Mouse (Mus musculus): Measurements from ENCODE around the gene Rnase2b. TPM values are rescaled to one million over a fixed set of nuclear protein-coding genes. Genes with fewer than 3 reads are reported as not detected.

Gene Rnase2b
- polyA plus RNA-seq, 1 experiment = not detected

DNA sequence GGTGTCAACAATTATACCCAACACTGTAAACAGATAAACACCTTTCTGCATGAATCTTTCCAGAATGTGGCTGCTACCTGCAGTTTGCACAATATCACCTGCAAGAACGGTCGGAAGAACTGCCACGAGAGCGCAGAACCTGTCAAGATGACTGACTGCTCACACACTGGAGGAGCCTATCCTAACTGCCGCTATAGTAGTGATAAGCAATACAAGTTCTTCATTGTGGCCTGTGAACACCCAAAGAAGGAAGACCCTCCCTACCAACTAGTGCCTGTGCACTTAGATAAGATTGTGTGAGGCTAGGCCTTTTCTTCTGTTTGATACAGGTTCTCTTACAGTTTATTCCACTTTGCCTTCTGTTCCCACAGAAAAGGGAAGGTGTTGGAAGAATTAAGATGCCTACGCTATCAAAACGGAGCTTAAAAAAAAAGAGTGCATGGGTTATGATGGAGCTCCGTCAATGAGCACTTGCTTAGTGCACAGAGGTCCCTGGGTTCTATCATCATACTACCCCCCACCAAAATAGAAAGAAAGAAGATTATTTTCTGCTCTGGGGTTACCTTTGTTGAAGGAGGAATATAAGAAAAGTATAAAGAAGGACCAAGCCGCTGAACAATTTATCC is 31.6 kb upstream of the Rnase2b start:
- TF ChIP-seq CTCF (IDR thresholded peaks at IDR 0.05; ENCODE audit: extremely low read depth, insufficient read length, insufficient replicate concordance, low read depth, low read length) = no peak
- no peak for TF ChIP-seq POLR2A (IDR thresholded peaks at IDR 0.05; ENCODE audit: low read depth, low read length)

DNA sequence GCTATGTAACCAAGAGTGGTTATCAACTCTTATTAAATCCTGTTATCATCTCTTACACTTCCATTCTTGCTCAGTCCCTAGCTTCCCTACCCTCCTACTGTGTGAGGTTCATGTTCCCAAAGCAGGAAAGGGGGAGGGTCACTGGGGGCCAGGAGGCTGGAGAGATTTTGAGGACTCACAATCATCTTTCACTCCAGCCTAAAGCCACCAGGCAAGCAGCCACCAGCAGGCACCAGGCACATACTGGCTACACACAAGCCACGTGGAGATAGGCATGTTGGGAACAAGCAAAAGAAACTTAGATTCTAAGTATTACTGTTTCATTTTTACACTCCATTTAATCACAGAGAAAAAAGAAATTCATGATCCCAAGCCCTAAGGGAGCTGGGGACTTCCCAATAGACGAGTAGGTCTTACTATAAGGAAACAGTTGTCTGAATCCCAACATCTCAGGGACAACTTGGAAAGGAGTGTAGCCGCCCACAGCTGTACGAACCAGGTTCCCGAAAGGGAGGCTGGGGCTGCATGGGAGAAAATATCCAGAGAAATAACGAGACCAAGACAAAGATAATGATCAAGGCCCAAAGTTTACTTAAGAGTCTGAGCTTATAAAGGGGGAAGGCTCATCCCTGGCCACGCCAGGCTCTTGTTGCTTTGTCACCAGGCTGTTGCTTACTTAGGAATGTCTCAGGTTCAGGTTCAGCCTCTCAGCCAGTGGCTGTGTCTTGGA is 30.8 kb upstream of the Rnase2b start:
- peaks cover 7% of the 10 kb centered on the region; the same call in 1 of the 2 replicates for H3K4me1 ChIP-seq (ENCODE audit: control insufficient read depth, insufficient read depth, insufficient read length, low read length)
- no peak overlapping the region for H3K4me3 ChIP-seq (ENCODE audit: low read depth, low read length)
- H3K36me3 ChIP-seq (ENCODE audit: control insufficient read depth, insufficient read depth, low read length) = no peaks in the 10 kb centered on the region
- 78% methylated on average over 7 of the region's 7 CpGs for whole genome bisulfite sequencing
- TF ChIP-seq POLR2A (IDR thresholded peaks at IDR 0.05; ENCODE audit: low read depth, low read length) (no peak), CTCF (IDR thresholded peaks at IDR 0.05; ENCODE audit: extremely low read depth, insufficient read length, insufficient replicate concordance, low read depth, low read length) (no peak)
- H3K27me3 ChIP-seq (ENCODE audit: control insufficient read depth, insufficient read depth, low read length) = no peaks in the 10 kb centered on the region
- H3K27ac ChIP-seq (ENCODE audit: insufficient read depth, low read depth, low read length) = no peak overlapping the region

More for the DNA sequence above, 31.6 kb upstream of the Rnase2b start:
- Histone ChIP-seq H3K27ac (ENCODE audit: insufficient read depth, low read depth, low read length) (no peak overlapping the region), H3K4me1 (ENCODE audit: control insufficient read depth, insufficient read depth, insufficient read length, low read length) (peaks cover 7% of the 10 kb centered on the region; the same call in 1 of the 2 replicates), H3K27me3 (ENCODE audit: control insufficient read depth, insufficient read depth, low read length) (no peaks in the 10 kb centered on the region), H3K36me3 (ENCODE audit: control insufficient read depth, insufficient read depth, low read length) (no peaks in the 10 kb centered on the region), H3K4me3 (ENCODE audit: low read depth, low read length) (peak overlapping the region; percentile 17; the same call in 1 of the 2 replicates)
- 79% methylated on average over 9 of the region's 9 CpGs for WGBS

DNA sequence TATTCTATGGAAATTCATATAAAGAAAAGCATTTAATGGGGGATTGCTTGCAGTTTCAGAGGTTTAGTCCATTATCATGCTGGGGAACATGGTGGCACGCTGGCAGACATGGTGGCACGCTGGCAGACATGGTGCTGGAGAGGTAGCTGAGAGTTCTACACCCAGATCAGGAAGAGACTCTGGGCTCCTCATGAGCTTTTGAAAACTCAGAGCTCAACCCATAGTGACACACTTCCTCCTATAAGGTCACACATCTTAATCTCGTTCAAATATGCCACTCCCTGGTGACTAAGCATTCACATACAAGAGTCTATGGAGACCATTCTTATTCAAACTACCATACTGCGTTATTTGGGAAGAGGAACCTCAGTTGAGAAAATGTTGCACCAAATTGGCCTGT is 29.7 kb upstream of the Rnase2b start:
- Histone ChIP-seq H3K4me1 (ENCODE audit: control insufficient read depth, insufficient read depth, insufficient read length, low read length) (peaks cover 7% of the 10 kb centered on the region; the same call in 1 of the 2 replicates), H3K27ac (ENCODE audit: insufficient read depth, low read depth, low read length) (no peak overlapping the region), H3K4me3 (ENCODE audit: low read depth, low read length) (no peak overlapping the region), H3K27me3 (ENCODE audit: control insufficient read depth, insufficient read depth, low read length) (no peaks in the 10 kb centered on the region), H3K36me3 (ENCODE audit: control insufficient read depth, insufficient read depth, low read length) (no peaks in the 10 kb centered on the region)
- TF ChIP-seq CTCF (IDR thresholded peaks at IDR 0.05; ENCODE audit: extremely low read depth, insufficient read length, insufficient replicate concordance, low read depth, low read length) (no peak), POLR2A (IDR thresholded peaks at IDR 0.05; ENCODE audit: low read depth, low read length) (no peak)
- 68% methylated on average over 4 of the region's 4 CpGs for WGBS

DNA sequence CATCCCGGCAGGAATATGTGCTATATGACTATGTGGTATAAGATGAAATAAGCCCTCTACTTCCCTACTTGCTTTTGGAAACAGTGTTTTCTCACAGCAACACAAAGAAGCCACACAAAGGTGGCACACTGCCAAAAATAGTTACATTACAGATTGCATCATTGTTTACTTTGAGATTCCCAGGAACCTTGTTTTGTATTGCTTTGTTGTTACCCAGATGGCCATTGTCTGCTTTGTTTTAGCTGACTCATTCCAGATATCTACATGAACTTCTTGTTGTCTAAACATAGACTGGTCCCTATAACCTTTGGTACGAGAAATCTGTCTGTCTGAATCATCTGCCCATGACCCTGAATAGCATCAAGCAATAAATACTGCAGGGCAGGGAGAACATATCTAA is 21.7 kb upstream of the Rnase2b start:
- peaks cover 9% of the 10 kb centered on the region; the same call in 1 of the 2 replicates for H3K4me1 ChIP-seq (ENCODE audit: control insufficient read depth, insufficient read depth, insufficient read length, low read length)
- H3K27me3 ChIP-seq (ENCODE audit: control insufficient read depth, insufficient read depth, low read length) = no peaks in the 10 kb centered on the region
- H3K4me3 ChIP-seq (ENCODE audit: low read depth, low read length) = no peak overlapping the region
- H3K36me3 ChIP-seq (ENCODE audit: control insufficient read depth, insufficient read depth, low read length) = no peaks in the 10 kb centered on the region
- WGBS = 47% methylated on average over 2 of the region's 2 CpGs
- no peak overlapping the region for H3K27ac ChIP-seq (ENCODE audit: insufficient read depth, low read depth, low read length)
- TF ChIP-seq POLR2A (IDR thresholded peaks at IDR 0.05; ENCODE audit: low read depth, low read length) (no peak), CTCF (IDR thresholded peaks at IDR 0.05; ENCODE audit: extremely low read depth, insufficient read length, insufficient replicate concordance, low read depth, low read length) (no peak)

DNA sequence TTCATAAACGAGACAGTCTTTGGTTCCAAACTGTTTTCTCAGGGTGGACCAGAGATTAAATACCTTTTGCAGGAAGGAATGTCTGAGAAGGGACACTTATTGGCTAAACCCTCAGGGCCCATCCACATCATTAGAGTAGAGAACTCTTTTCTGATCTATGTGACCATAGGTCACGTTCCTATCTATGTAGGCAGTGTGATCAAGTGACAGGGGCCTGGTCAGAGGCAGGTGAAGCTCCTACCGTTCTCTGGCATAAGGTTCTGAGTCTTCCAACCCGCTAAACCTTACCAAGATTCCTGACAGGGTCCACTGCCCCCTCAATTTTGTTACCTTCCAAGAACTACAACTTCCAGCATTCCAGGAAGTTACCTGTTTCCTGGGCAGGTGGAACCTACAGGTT is 19.9 kb upstream of the Rnase2b start:
- Histone ChIP-seq H3K4me1 (ENCODE audit: control insufficient read depth, insufficient read depth, insufficient read length, low read length) (peaks cover 22% of the 10 kb centered on the region), H3K27me3 (ENCODE audit: control insufficient read depth, insufficient read depth, low read length) (no peaks in the 10 kb centered on the region), H3K27ac (ENCODE audit: insufficient read depth, low read depth, low read length) (no peak overlapping the region), H3K36me3 (ENCODE audit: control insufficient read depth, insufficient read depth, low read length) (no peaks in the 10 kb centered on the region), H3K4me3 (ENCODE audit: low read depth, low read length) (no peak overlapping the region)
- 70% methylated on average over 4 of the region's 4 CpGs for WGBS
- TF ChIP-seq CTCF (IDR thresholded peaks at IDR 0.05; ENCODE audit: extremely low read depth, insufficient read length, insufficient replicate concordance, low read depth, low read length) = no peak
- no peak for TF ChIP-seq POLR2A (IDR thresholded peaks at IDR 0.05; ENCODE audit: low read depth, low read length)

DNA sequence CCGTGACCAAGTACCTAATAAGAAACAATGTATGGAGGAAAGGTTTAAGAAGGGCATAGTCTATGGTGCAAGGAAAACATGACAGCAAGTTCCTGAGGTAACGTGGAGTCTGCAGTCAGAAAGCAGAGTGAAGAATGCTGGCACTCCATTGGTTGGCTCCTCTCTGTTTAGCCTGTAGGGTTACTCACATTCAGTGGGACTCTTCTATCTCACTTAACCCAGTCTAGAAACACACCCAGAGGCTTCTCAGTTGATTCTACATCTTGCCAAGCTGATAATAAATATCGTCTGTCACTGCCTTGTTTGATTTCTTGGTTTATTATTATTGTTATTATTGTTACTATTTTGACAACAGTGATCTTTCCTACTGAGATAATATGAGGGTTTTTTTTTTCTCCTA is 19.5 kb upstream of the Rnase2b start:
- 68% methylated on average over 3 of the region's 3 CpGs for WGBS
- peaks cover 24% of the 10 kb centered on the region for H3K4me1 ChIP-seq (ENCODE audit: control insufficient read depth, insufficient read depth, insufficient read length, low read length)
- H3K27me3 ChIP-seq (ENCODE audit: control insufficient read depth, insufficient read depth, low read length) = no peaks in the 10 kb centered on the region
- H3K36me3 ChIP-seq (ENCODE audit: control insufficient read depth, insufficient read depth, low read length) = no peaks in the 10 kb centered on the region
- no peak overlapping the region for H3K4me3 ChIP-seq (ENCODE audit: low read depth, low read length)
- TF ChIP-seq CTCF (IDR thresholded peaks at IDR 0.05; ENCODE audit: extremely low read depth, insufficient read length, insufficient replicate concordance, low read depth, low read length) (no peak), POLR2A (IDR thresholded peaks at IDR 0.05; ENCODE audit: low read depth, low read length) (no peak)
- no peak overlapping the region for H3K27ac ChIP-seq (ENCODE audit: insufficient read depth, low read depth, low read length)

DNA sequence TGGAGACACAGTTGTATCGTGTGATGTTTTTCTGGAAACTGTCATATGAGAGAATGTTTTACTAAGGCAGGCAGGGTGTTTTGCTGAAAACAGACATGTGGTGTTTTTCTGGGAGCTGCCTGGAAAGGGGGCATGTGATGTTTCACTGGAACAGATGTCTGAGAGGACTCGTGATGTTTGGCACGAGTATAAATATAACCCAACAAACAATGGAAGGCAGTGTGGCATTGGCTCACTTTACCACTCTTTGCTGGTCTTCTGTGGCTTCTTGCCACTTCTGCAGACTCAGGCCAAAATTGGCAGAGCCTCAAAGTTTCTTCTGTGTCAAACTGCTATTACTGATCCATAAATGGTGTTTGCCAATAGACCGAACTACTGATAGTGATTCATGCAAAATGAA is 18.8 kb upstream of the Rnase2b start:
- Histone ChIP-seq H3K4me1 (ENCODE audit: control insufficient read depth, insufficient read depth, insufficient read length, low read length) (peaks cover 31% of the 10 kb centered on the region), H3K4me3 (ENCODE audit: low read depth, low read length) (no peak overlapping the region), H3K27me3 (ENCODE audit: control insufficient read depth, insufficient read depth, low read length) (no peaks in the 10 kb centered on the region), H3K36me3 (ENCODE audit: control insufficient read depth, insufficient read depth, low read length) (no peaks in the 10 kb centered on the region), H3K27ac (ENCODE audit: insufficient read depth, low read depth, low read length) (no peak overlapping the region)
- 16% methylated on average over 4 of the region's 4 CpGs for WGBS
- TF ChIP-seq CTCF (IDR thresholded peaks at IDR 0.05; ENCODE audit: extremely low read depth, insufficient read length, insufficient replicate concordance, low read depth, low read length) (no peak), POLR2A (IDR thresholded peaks at IDR 0.05; ENCODE audit: low read depth, low read length) (no peak)
